Mouse (Mus musculus) stomach, postnatal 0 days (tissue): ENCODE results near the gene Was.

ENCODE experiments used
- CTCF ChIP-seq: IDR thresholded peaks from 2 replicates; pipeline ENCODE4 v1.5.1; 2016; ENCODE audit warnings: antibody characterized with exemption, low read depth, mild to moderate bottlenecking, moderate library complexity
- EP300 ChIP-seq: optimal IDR thresholded peaks from 2 replicates; pipeline ENCODE3; 2016; ENCODE audit warnings: antibody characterized with exemption

- TF ChIP-seq CTCF = no peak
- TF ChIP-seq EP300 = no peak
These were observed 9.1 kb upstream of the Was start for GRCm38 (mm10) chrX:8099435-8099834.
